In genomic region chr8:88793746-88794614, GRCm38 (mm10) we compare ENCODE assay signal across 15 mouse cellular contexts.
DNase-seq lines count a peak whose midpoint lies in the region; ATAC-seq lines count a peak whose summit lies in the region.
"Had no signal": no experiment of that assay in that cellular context is flagged by ENCODE, and none has a peak within 500 bp of the region (broad histone marks: within the 10 kb centered on the region; RNA-seq: fewer than 3 reads in every experiment).

No protein-coding gene starts in this region.

- H3K36me3 ChIP-seq in forebrain, embryonic 12.5 days (replicated peaks) = no peaks in the 10 kb centered on the region
- no peaks in the 10 kb centered on the region for H3K36me3 ChIP-seq in midbrain, embryonic 12.5 days
- H3K36me3 ChIP-seq: embryonic facial prominence, embryonic 13.5 days; heart, embryonic 13.5 days; intestine, embryonic 15.5 days had no signal

- WGBS in forebrain, embryonic 12.5 days = 53% methylated on average over 24 of the region's 24 CpGs
- WGBS in midbrain, embryonic 12.5 days = 75% methylated on average over 24 of the region's 24 CpGs

- H3K9ac ChIP-seq in forebrain, embryonic 12.5 days = no peak overlapping the region
- no peak overlapping the region for H3K9ac ChIP-seq in midbrain, embryonic 12.5 days (replicated peaks)
- H3K9ac ChIP-seq: embryonic facial prominence, embryonic 13.5 days; heart, embryonic 13.5 days; intestine, embryonic 15.5 days had no signal

- peaks cover 26% of the 10 kb centered on the region for H3K4me1 ChIP-seq in forebrain, embryonic 12.5 days
- H3K4me1 ChIP-seq in midbrain, embryonic 12.5 days = peaks cover 21% of the 10 kb centered on the region
- H3K4me1 ChIP-seq: embryonic facial prominence, embryonic 13.5 days; heart, embryonic 13.5 days; intestine, embryonic 15.5 days had no signal

- peak; percentile 77 for ATAC-seq in forebrain, embryonic 12.5 days (ENCODE audit: low FRiP score)
- peak; percentile 63 for ATAC-seq in midbrain, embryonic 12.5 days (ENCODE audit: low FRiP score, low read depth)
- ATAC-seq in megakaryocyte, adult 5-6 weeks (ENCODE audit: poor library complexity, severe bottlenecking) = no peak

- H3K27ac ChIP-seq in forebrain, embryonic 12.5 days = peak overlapping the region; percentile 73
- H3K27ac ChIP-seq in midbrain, embryonic 12.5 days (replicated peaks) = peak overlapping the region; percentile 56
- H3K27ac ChIP-seq: embryonic facial prominence, embryonic 13.5 days; gastrocnemius, adult 2 months; heart, embryonic 13.5 days; intestine, embryonic 15.5 days had no signal

- H3K4me3 ChIP-seq in forebrain, embryonic 12.5 days (replicated peaks) = no peak overlapping the region
- no peak overlapping the region for H3K4me3 ChIP-seq in midbrain, embryonic 12.5 days
- H3K4me3 ChIP-seq: embryonic facial prominence, embryonic 13.5 days; gastrocnemius, adult 2 months; heart, embryonic 13.5 days; intestine, embryonic 15.5 days had no signal

- H3K27me3 ChIP-seq in forebrain, embryonic 12.5 days = peaks cover 3% of the 10 kb centered on the region; the same call in 1 of the 2 replicates
- H3K27me3 ChIP-seq in midbrain, embryonic 12.5 days = no peaks in the 10 kb centered on the region
- H3K27me3 ChIP-seq: embryonic facial prominence, embryonic 13.5 days; heart, embryonic 13.5 days; intestine, embryonic 15.5 days had no signal

- DNase-seq in layer of hippocampus, adult 9-11 months = peak; percentile 14
- DNase-seq in layer of hippocampus, postnatal 25 days (ENCODE audit: extremely low spot score in 1 of 2, low spot score in 1 of 2) = no peak
- peak; percentile 24 to 38 for DNase-seq in right cerebral cortex, postnatal 10 days (ENCODE audit: low spot score in 2 of 2)
- no peak for DNase-seq in frontal cortex, postnatal 36 days (ENCODE audit: low spot score in 2 of 2)
- no peak for DNase-seq in urinary bladder, adult 2 months (ENCODE audit: low spot score)
- DNase-seq: adrenal gland, postnatal 14 days; cerebellum, adult 18-20 months; gastrocnemius, adult 2 months; lung, adult 18-20 months had no signal

- H3K4me2 ChIP-seq in forebrain, embryonic 12.5 days = peak overlapping the region; percentile 27
- 0 out of 2 replicates have a peak overlapping the region, but pooled peaks have one; percentile 2 for H3K4me2 ChIP-seq in midbrain, embryonic 12.5 days (replicated peaks)
- H3K4me2 ChIP-seq: embryonic facial prominence, embryonic 13.5 days; heart, embryonic 13.5 days; intestine, embryonic 15.5 days had no signal

- H3K9me3 ChIP-seq in forebrain, embryonic 12.5 days = no peaks in the 10 kb centered on the region
- H3K9me3 ChIP-seq in midbrain, embryonic 12.5 days = no peaks in the 10 kb centered on the region
- H3K9me3 ChIP-seq: embryonic facial prominence, embryonic 13.5 days; heart, embryonic 13.5 days; intestine, embryonic 15.5 days had no signal

Comparison
In these comparisons a context has a peak if more than half of its experiments do, and no peak if none do; other contexts are left out.
1. DNase-seq: peak in layer of hippocampus, adult 9-11 months (single experiment) and right cerebral cortex, postnatal 10 days (2 of 2); none in layer of hippocampus, postnatal 25 days (0 of 2), frontal cortex, postnatal 36 days (0 of 2) and urinary bladder, adult 2 months (single experiment).